Mouse (Mus musculus) stomach, postnatal 0 days (tissue): Measurements from ENCODE around the gene Fthl17d.
"Not testable (repeated sequence)": the region's sequence is repeated elsewhere in the genome, so short reads cannot be mapped to it uniquely, and the experiment has no call there.

ENCODE experiments used
- CTCF ChIP-seq: IDR thresholded peaks from 2 replicates; pipeline ENCODE4 v1.5.1; 2016; ENCODE audit warnings: antibody characterized with exemption, low read depth, mild to moderate bottlenecking, moderate library complexity
- EP300 ChIP-seq: optimal IDR thresholded peaks from 2 replicates; pipeline ENCODE3; 2016; ENCODE audit warnings: antibody characterized with exemption

GRCm38 (mm10) chrX:8986655-8987054 is at the start of gene Fthl17d:
- not testable (repeated sequence) for TF ChIP-seq CTCF, EP300
